Mouse (Mus musculus): ENCODE measurements around the gene Zfp641. TPM values are rescaled to one million over a fixed set of nuclear protein-coding genes. Genes with fewer than 3 reads are reported as not detected.

Gene Zfp641
- not detected for total RNA-seq (2023)

DNA sequence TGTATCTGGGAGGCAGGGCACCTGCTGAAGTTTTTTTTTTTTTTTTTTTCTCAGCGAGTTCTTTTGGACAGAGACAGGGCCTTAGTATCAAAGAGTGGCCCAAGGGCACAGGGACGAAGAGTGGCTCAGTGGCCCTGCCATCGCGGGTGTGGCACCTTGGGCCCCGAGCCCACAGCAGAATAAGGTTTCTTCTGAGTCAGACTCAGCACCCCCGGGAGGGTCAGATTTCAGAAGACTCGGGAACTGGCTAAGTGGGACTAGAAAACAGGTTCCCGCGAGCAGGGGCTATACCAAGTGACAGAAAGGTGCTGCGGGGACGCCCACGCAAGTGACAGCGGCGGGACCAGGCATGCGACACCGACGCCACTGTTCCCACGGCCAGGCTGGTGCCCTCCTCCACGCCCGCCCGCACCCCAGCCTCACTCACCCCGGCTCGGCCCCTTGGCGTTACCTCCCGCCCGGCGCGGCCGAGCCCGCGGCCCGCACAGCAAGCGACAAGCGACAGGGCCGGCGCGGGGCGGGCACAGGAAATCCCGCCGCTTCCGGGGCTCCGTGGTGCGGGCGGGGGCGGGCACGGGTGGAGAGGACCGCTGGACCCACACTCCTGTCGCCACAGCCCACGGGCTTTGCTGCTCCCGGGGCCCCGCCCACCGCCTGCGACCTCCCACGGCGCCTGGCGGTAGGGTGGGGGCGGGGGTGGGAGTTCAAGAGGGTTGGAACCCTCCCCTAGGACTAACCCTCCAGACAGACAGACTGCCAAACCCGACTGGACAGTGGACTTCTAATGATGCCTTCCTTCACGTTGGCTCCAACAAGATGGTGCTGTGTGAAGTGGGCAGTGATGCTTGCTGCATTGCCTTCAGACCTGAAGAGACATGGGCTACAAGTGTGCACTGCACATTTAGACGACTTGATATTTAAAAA, at the start of gene Zfp641:
Gene Zfp641, minus strand, starts transcription at position 534 of the 924 bp plus-strand sequence.

GRCm38 (mm10) chr15:98340887-98341286, 44.9 kb upstream of the Zfp641 start, which contains the start of gene Olfr284:
Olfr284 (minus strand) TSS chr15:98340987.

GRCm38 (mm10) chr15:98317177-98317724, 21.3 kb upstream of the Zfp641 start, which contains the start of gene Olfr285:
Olfr285 (minus strand) TSS chr15:98317353.

GRCm38 (mm10) chr15:98257193-98257592, 38.8 kb downstream of the Zfp641 start, which contains the start of gene H1fnt:
H1fnt (minus strand) TSS chr15:98257293.

Other genes starting within 250 kb of the Zfp641 start
- 9.5 TPM for gene Pfkm, start 203.6 kb downstream of the Zfp641 start, total RNA-seq (2023)
- 50.0 TPM for gene Senp1, start 202.4 kb downstream of the Zfp641 start, total RNA-seq (2023)
- 18.6 TPM for gene Asb8, start 130.5 kb downstream of the Zfp641 start, total RNA-seq (2023)
- not detected for gene Ccdc184, start 129.0 kb downstream of the Zfp641 start, total RNA-seq (2023)
- not detected for gene Olfr288, start 100.6 kb downstream of the Zfp641 start, total RNA-seq (2023)
- not detected for gene Gm44579, start 75.2 kb downstream of the Zfp641 start, total RNA-seq (2023)
- gene Olfr287, start 75.1 kb downstream of the Zfp641 start, total RNA-seq (2023), result not detected
- gene Olfr286, start 61.7 kb downstream of the Zfp641 start, total RNA-seq (2023), result not detected
- gene H1fnt, start 38.9 kb downstream of the Zfp641 start, total RNA-seq (2023), result not detected
- gene Olfr285, start 21.2 kb upstream of the Zfp641 start, total RNA-seq (2023), result not detected
- gene Olfr284, start 44.8 kb upstream of the Zfp641 start, total RNA-seq (2023), result not detected
- not detected for gene Olfr283, start 84.8 kb upstream of the Zfp641 start, total RNA-seq (2023)
- gene Olfr282, start 135.1 kb upstream of the Zfp641 start, total RNA-seq (2023), result not detected
- gene Olfr281, start 156.4 kb upstream of the Zfp641 start, total RNA-seq (2023), result not detected
- gene OR5BS1P, start 173.7 kb upstream of the Zfp641 start, total RNA-seq (2023), result not detected
- not detected for gene Lalba, start 186.6 kb upstream of the Zfp641 start, total RNA-seq (2023)
- not detected for gene Olfr279, start 196.2 kb upstream of the Zfp641 start, total RNA-seq (2023)
- gene Kansl2, start 238.1 kb upstream of the Zfp641 start, total RNA-seq (2023), result 56.9 TPM

Data from CD8-positive naive resting alpha-beta T cell, adult 57 days (primary cell).